Mouse (Mus musculus): Measurements from ENCODE around the gene Id4. TPM values are rescaled to one million over a fixed set of nuclear protein-coding genes. Genes with fewer than 3 reads are reported as not detected.

Gene Id4
- polyA plus RNA-seq, 1 experiment from 2014 or later, result not detected

DNA sequence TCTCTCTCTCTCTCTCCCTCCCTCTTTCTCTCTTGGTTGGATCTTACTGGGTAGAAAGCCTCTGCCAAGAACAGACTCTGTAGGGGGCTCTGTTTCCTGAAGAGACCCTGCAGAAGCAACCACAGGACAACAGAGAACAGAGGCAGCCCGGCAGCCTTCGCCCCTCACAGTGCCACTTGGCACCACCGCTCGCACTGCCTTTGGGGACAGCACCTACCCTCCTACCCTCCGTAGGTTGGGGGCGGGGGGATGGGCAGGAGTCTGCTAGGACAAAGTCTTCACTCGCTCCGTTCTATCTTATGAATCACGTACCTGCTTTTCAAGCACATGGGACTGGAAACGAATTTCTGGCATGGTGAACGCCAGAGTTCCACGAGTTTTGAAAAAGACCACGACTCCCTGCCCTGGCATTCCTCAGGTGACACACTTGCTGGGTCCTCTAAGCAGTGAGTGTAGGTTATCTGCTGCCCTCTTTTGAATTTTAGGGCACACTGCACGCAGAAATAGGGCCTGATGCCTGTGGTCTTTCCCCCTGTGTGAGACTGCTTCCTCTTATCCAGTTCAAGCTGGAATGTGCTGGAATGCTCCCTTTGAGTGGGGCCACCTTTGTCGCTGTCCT, 12.5 kb downstream of the Id4 start:
- Histone ChIP-seq H3K36me3 (ENCODE audit: inconsistent target) (no peaks in the 10 kb centered on the region), H3K4me3 (ENCODE audit: inconsistent target) (no peak overlapping the region), H3K79me2 (ENCODE audit: inconsistent target) (no peaks in the 10 kb centered on the region), H3K27ac (no peak overlapping the region)
- 4% methylated on average over 15 of the region's 15 CpGs for WGBS (ENCODE audit: missing documents)

DNA sequence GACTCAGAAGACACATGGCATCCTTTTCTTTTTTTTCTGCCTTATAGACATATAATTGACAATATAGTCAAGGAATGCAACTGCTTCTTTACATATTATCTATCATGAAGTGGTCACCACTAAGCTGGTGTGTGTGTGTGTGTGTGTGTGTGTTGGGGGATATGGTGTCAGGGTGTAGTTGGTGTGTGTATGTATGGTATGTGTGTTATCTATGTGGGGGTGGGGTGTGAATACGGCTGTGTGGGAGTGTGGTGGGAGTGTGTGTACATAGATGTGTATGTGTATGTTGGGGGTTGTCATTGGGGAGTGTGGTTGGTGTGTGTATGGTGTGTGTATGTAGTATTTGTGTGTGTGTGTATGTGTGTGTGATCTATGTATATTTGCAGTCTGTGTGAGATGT, 13.1 kb downstream of the Id4 start:
- H3K36me3 ChIP-seq (ENCODE audit: inconsistent target), result no peaks in the 10 kb centered on the region
- 90% methylated on average over 1 of the region's 1 CpGs for WGBS (ENCODE audit: missing documents)
- H3K79me2 ChIP-seq (ENCODE audit: inconsistent target), result no peaks in the 10 kb centered on the region
- no peak overlapping the region for H3K4me3 ChIP-seq (ENCODE audit: inconsistent target)
- H3K27ac ChIP-seq, result no peak overlapping the region

DNA sequence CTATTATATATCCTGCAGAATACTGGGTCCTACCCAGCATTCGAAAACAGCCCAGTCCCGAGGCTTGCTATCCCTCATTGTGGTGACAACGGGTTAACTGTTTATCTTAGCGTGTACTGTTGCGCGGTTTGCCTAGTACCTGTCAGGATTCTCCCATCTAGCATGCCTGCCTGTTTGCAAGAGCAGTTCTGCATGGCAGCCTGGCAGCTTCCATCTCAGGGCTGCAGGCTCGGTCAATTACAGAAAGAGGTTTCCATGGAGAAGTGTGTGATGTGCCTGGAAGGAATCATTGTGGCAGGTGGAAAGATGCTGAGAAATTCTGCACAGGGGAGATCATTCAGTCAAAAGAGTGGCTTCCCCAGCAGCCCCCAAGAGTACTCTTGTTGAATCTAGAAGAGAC, 16.0 kb downstream of the Id4 start:
- H3K4me3 ChIP-seq (ENCODE audit: inconsistent target), result no peak overlapping the region
- H3K79me2 ChIP-seq (ENCODE audit: inconsistent target), result no peaks in the 10 kb centered on the region
- no peaks in the 10 kb centered on the region for H3K36me3 ChIP-seq (ENCODE audit: inconsistent target)
- no peak overlapping the region for H3K27ac ChIP-seq
- WGBS (ENCODE audit: missing documents), result 83% methylated on average over 7 of the region's 7 CpGs

DNA sequence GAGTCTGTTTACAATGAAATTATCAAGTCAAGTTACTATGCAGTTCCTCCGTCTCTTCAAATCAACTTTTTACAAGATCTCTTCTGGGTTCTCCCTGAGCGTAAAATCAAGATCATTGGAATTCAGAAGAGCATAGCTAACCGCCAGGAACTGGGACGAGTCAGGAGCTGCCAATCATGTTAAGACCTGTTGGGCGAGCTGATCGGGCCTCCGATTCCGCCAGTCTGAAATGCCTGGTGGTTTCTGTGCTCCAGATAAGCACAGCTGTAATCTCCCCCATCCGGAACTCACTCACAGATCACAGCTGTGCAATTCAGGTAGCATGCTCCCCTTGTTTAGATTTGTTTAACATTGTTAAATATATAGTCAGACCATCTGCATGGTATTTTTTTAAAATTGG, 23.4 kb downstream of the Id4 start:
- Histone ChIP-seq H3K27ac (no peak overlapping the region), H3K79me2 (ENCODE audit: inconsistent target) (no peaks in the 10 kb centered on the region), H3K36me3 (ENCODE audit: inconsistent target) (no peaks in the 10 kb centered on the region), H3K4me3 (ENCODE audit: inconsistent target) (no peak overlapping the region)
- 89% methylated on average over 9 of the region's 9 CpGs for WGBS (ENCODE audit: missing documents)

DNA sequence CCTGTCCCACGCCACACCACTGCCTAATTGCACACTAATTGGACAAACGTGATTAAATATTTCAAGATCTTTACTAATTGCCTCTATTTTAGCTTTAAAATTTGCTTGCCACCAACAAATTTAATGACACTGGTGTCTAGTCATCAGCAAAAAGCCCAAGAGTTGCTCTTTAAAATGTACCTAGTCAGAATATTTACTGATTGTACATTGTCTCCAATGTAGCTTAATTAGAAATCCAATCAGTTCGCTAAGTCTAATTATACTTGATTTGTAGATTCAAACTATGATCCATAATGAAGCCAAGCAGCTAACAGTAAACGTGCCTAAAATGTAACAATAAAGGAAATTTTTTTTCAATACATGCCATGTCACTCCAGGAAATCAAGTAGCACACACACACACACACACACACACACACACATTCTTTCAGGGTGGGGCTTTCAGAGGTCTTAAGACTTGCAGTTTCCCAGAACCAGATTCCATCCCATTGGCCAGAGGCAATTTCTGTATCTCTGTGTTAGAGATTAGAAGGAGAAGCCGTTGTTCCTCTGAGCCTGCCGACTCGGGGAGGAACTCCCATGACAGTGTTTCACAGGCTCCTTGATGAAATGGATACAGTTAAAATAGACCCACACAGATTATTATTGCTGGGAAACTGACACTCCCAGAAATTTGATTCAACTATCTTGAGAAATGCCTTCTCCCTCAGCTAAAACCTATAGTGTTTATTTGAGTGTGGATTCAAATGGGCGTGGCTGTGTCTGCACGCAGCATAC, 24.1 kb downstream of the Id4 start:
- Histone ChIP-seq H3K4me3 (ENCODE audit: inconsistent target) (no peak overlapping the region), H3K36me3 (ENCODE audit: inconsistent target) (no peaks in the 10 kb centered on the region), H3K27ac (no peak overlapping the region), H3K79me2 (ENCODE audit: inconsistent target) (no peaks in the 10 kb centered on the region)
- 86% methylated on average over 9 of the region's 9 CpGs for WGBS (ENCODE audit: missing documents)

DNA sequence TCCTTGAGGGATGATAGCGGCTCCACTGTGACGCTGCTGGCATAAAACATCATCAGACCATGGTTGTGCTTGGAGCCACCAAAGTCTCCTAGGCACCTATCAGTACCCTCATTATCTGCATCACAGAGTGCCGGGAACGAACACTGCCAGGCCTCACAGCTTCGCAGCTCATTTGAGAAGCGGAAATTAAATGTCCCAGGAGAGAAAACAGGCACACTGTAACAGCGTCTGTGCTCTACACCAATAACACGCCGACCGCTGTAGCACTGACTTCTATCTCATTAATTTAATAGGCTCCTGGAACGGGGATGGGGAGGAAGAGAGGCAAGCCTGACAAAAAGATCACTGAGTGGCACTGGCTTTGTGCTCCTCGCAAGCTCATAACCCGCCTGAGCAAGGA, 29.4 kb downstream of the Id4 start:
- no peak overlapping the region for H3K27ac ChIP-seq
- H3K79me2 ChIP-seq (ENCODE audit: inconsistent target), result no peaks in the 10 kb centered on the region
- H3K36me3 ChIP-seq (ENCODE audit: inconsistent target), result no peaks in the 10 kb centered on the region
- 81% methylated on average over 13 of the region's 13 CpGs for WGBS (ENCODE audit: missing documents)
- no peak overlapping the region for H3K4me3 ChIP-seq (ENCODE audit: inconsistent target)

DNA sequence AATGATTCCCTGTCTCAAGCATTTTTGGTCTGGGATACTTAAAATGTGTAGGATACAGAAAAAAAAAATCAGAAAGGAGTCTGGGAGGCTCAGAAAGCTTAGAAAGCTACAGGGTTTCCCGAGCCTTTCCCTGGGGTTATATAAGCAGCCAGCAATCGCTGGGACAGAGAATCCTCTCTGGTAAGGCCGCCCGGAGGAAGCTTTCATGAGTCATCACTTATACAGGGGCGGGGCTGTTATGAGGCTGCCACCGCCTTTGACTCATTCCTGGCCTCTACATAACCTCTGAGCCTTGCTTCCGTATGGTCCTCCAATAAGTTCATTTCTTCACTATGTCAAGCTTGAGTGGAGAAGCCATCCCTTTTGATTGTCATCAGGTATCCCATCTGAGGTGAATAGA, 53.5 kb downstream of the Id4 start:
- Histone ChIP-seq H3K36me3 (ENCODE audit: inconsistent target) (no peaks in the 10 kb centered on the region), H3K4me3 (ENCODE audit: inconsistent target) (no peak overlapping the region), H3K79me2 (ENCODE audit: inconsistent target) (no peaks in the 10 kb centered on the region), H3K27ac (no peak overlapping the region)
- 73% methylated on average over 7 of the region's 7 CpGs for whole genome bisulfite sequencing (ENCODE audit: missing documents)
